Comparison of ENCODE assay signal across 10 mouse cellular contexts in genomic region chr2:178192881-178193280, GRCm38 (mm10).
A peak's percentile ranks its signal among the peaks of the same experiment; 100 is the strongest.
DNase-seq lines count a peak whose midpoint lies in the region; ATAC-seq lines count a peak whose summit lies in the region.
"Had no signal": no experiment of that assay in that cellular context is flagged by ENCODE, and none has a peak within 500 bp of the region (broad histone marks: within the 10 kb centered on the region; RNA-seq: fewer than 3 reads in every experiment).

No protein-coding gene starts in this region.

- 57% methylated on average over 9 of the region's 9 CpGs for WGBS in hindbrain, embryonic 13.5 days
- 55% methylated on average over 9 of the region's 9 CpGs for WGBS in hindbrain, embryonic 11.5 days
- 44% methylated on average over 9 of the region's 9 CpGs for WGBS in hindbrain, embryonic 14.5 days
- WGBS in midbrain, embryonic 14.5 days, result 42% methylated on average over 9 of the region's 9 CpGs

- no peak for ATAC-seq in hindbrain, embryonic 13.5 days (ENCODE audit: low FRiP score)
- ATAC-seq in hindbrain, embryonic 11.5 days (ENCODE audit: low FRiP score), result no peak
- ATAC-seq in hindbrain, embryonic 14.5 days (ENCODE audit: low FRiP score), result no peak
- ATAC-seq in midbrain, embryonic 14.5 days (ENCODE audit: low FRiP score, low TSS enrichment), result no peak
- ATAC-seq: forebrain, embryonic 14.5 days had no signal

- H3K27ac ChIP-seq in hindbrain, embryonic 13.5 days, result peak overlapping the region; percentile 67
- no peak overlapping the region for H3K27ac ChIP-seq in hindbrain, embryonic 11.5 days (ENCODE audit: low read depth, low read length)
- peak overlapping the region; percentile 47; the same call in 1 of the 2 replicates for H3K27ac ChIP-seq in hindbrain, embryonic 14.5 days
- 0 out of 2 replicates have a peak overlapping the region, but pooled peaks have one; percentile 37 for H3K27ac ChIP-seq in midbrain, embryonic 14.5 days (replicated peaks; ENCODE audit: low read depth, low read length)
- H3K27ac ChIP-seq: liver, embryonic 15.5 days had no signal

- H3K4me2 ChIP-seq in hindbrain, embryonic 13.5 days, result no peak overlapping the region
- H3K4me2 ChIP-seq in hindbrain, embryonic 11.5 days (replicated peaks; ENCODE audit: low read depth, low read length), result no peak overlapping the region
- H3K4me2 ChIP-seq in hindbrain, embryonic 14.5 days (replicated peaks), result no peak overlapping the region
- H3K4me2 ChIP-seq in midbrain, embryonic 14.5 days (ENCODE audit: low read length), result no peak overlapping the region
- H3K4me2 ChIP-seq: liver, embryonic 15.5 days had no signal

- DNase-seq in hindbrain, embryonic 11.5 days (ENCODE audit: low spot score), result no peak
- DNase-seq in cerebellum, adult 9-10 months, result peak; percentile 63
- no peak for DNase-seq in hindbrain, embryonic 14.5 days (ENCODE audit: low spot score)
- peak; percentile 37 for DNase-seq in midbrain, embryonic 14.5 days
- no peak for DNase-seq in adrenal gland, adult (ENCODE audit: inconsistent age in 2 of 2, low spot score in 1 of 2)
- no peak for DNase-seq in kidney, adult 18-20 months
- DNase-seq: kidney, adult 9 months had no signal

- no peak overlapping the region for H3K4me3 ChIP-seq in hindbrain, embryonic 13.5 days
- no peak overlapping the region for H3K4me3 ChIP-seq in hindbrain, embryonic 11.5 days (ENCODE audit: low read depth, low read length)
- H3K4me3 ChIP-seq in hindbrain, embryonic 14.5 days (replicated peaks; ENCODE audit: low read length), result no peak overlapping the region
- no peak overlapping the region for H3K4me3 ChIP-seq in midbrain, embryonic 14.5 days (replicated peaks; ENCODE audit: low read depth, low read length)
- H3K4me3 ChIP-seq: liver, embryonic 15.5 days had no signal

- H3K9me3 ChIP-seq in hindbrain, embryonic 13.5 days, result no peaks in the 10 kb centered on the region
- H3K9me3 ChIP-seq in hindbrain, embryonic 11.5 days (ENCODE audit: control insufficient read depth, low read length), result no peaks in the 10 kb centered on the region
- no peaks in the 10 kb centered on the region for H3K9me3 ChIP-seq in hindbrain, embryonic 14.5 days (ENCODE audit: control insufficient read depth, low read length)
- H3K9me3 ChIP-seq in midbrain, embryonic 14.5 days (ENCODE audit: control insufficient read depth, low read length), result no peaks in the 10 kb centered on the region
- H3K9me3 ChIP-seq: liver, embryonic 15.5 days had no signal

- H3K36me3 ChIP-seq in hindbrain, embryonic 13.5 days, result no peaks in the 10 kb centered on the region
- no peaks in the 10 kb centered on the region for H3K36me3 ChIP-seq in hindbrain, embryonic 11.5 days (ENCODE audit: control insufficient read depth, insufficient read depth, low read length)
- no peaks in the 10 kb centered on the region for H3K36me3 ChIP-seq in hindbrain, embryonic 14.5 days (replicated peaks; ENCODE audit: control insufficient read depth, insufficient read depth)
- H3K36me3 ChIP-seq in midbrain, embryonic 14.5 days (ENCODE audit: control insufficient read depth, insufficient read depth, low read length), result no peaks in the 10 kb centered on the region
- H3K36me3 ChIP-seq: liver, embryonic 15.5 days had no signal

- 0 out of 2 replicates have a peak overlapping the region, but pooled peaks have one; percentile 29 for H3K9ac ChIP-seq in hindbrain, embryonic 13.5 days
- H3K9ac ChIP-seq in hindbrain, embryonic 11.5 days (ENCODE audit: low read depth, low read length), result no peak overlapping the region
- H3K9ac ChIP-seq in hindbrain, embryonic 14.5 days, result peak overlapping the region; percentile 28; the same call in 1 of the 2 replicates
- H3K9ac ChIP-seq in midbrain, embryonic 14.5 days (replicated peaks; ENCODE audit: low read length), result no peak overlapping the region
- H3K9ac ChIP-seq: liver, embryonic 15.5 days had no signal

- peaks cover 40% of the 10 kb centered on the region for H3K4me1 ChIP-seq in hindbrain, embryonic 13.5 days (replicated peaks)
- no peaks in the 10 kb centered on the region for H3K4me1 ChIP-seq in hindbrain, embryonic 11.5 days (replicated peaks; ENCODE audit: control insufficient read depth, insufficient read depth, low read length)
- H3K4me1 ChIP-seq in hindbrain, embryonic 14.5 days (replicated peaks; ENCODE audit: control insufficient read depth, insufficient read depth, low read length), result peaks cover 25% of the 10 kb centered on the region
- H3K4me1 ChIP-seq in midbrain, embryonic 14.5 days (ENCODE audit: control insufficient read depth, insufficient read depth, low read length), result peaks cover 16% of the 10 kb centered on the region; the same call in 1 of the 2 replicates

- H3K27me3 ChIP-seq in hindbrain, embryonic 13.5 days, result no peaks in the 10 kb centered on the region
- H3K27me3 ChIP-seq in hindbrain, embryonic 11.5 days (ENCODE audit: control insufficient read depth, insufficient read depth, low read length), result no peaks in the 10 kb centered on the region
- no peaks in the 10 kb centered on the region for H3K27me3 ChIP-seq in hindbrain, embryonic 14.5 days (ENCODE audit: control insufficient read depth, insufficient read depth, low read length)
- H3K27me3 ChIP-seq in midbrain, embryonic 14.5 days (ENCODE audit: control insufficient read depth, insufficient read depth, low read length), result no peaks in the 10 kb centered on the region
- H3K27me3 ChIP-seq: liver, embryonic 15.5 days had no signal

Comparison
In these comparisons a context has a peak if more than half of its experiments do, and no peak if none do; other contexts are left out.
1. H3K9ac ChIP-seq: peak in hindbrain, embryonic 13.5 days (single experiment) and hindbrain, embryonic 14.5 days (single experiment); none in hindbrain, embryonic 11.5 days (single experiment) and midbrain, embryonic 14.5 days (single experiment).
2. DNase-seq: peak in cerebellum, adult 9-10 months (single experiment) and midbrain, embryonic 14.5 days (single experiment); none in hindbrain, embryonic 11.5 days (single experiment), hindbrain, embryonic 14.5 days (single experiment), adrenal gland, adult (0 of 2) and kidney, adult 18-20 months (single experiment).